Mouse (Mus musculus): Measurements from ENCODE around the gene Gm21317.
"Not testable (repeated sequence)": the region's sequence is repeated elsewhere in the genome, so short reads cannot be mapped to it uniquely, and the experiment has no call there.

Gene Gm21317

GRCm38 (mm10) chrY:82224927-82225326 is at the start of gene Gm21317:
TSS of gene Gm21317 (plus strand) at chrY:82225227.
- not testable (repeated sequence) for DNase-seq (ENCODE audit: low spot score in 2 of 2)
